Mouse (Mus musculus) frontal cortex, adult 2 months (tissue): ENCODE measurements around the gene Ptprk. TPM values are rescaled to one million over a fixed set of nuclear protein-coding genes. Genes with fewer than 3 reads are reported as not detected.
A peak's percentile ranks its signal among the peaks of the same experiment; 100 is the strongest.

Source experiments
- DNase-seq, 2 experiments: peaks; one replicate each; pipeline ENCODE4 v3.0.0; 2022; ENCODE audit warnings: low spot score in 1 of 2; ENCODE audit errors: extremely low spot score in 1 of 2
- polyA plus RNA-seq: library from polyadenylated mRNA; depleted of rRNA; stranded (reverse); fragments of >200 nt; gene quantifications from 2 replicates; pipeline ENCODE4 v1.2.3, GENCODE M21; 2012

Gene Ptprk
- polyA plus RNA-seq, 1 experiment: 52.1 TPM

DNA sequence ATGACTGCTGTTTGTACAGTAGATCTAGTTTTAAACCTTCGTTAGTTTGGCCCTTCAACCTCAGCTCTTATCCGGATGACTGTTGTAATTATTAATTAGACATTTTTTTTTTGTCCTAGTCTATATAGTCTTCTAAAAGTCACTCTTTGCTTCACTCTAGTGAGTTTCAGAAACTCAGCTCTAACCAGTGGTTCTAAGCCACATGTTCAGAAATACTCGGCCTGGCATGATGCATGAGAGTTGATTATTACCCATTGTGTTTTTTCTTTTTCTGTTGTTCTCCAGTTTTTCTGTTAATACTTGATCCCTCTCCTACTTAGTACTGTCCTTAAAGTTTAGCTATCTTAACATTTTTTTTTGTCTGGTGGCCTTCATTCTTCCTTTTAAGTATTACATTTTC lies 107.5 kb downstream of the Ptprk start:
- no peak for DNase-seq

- no peak for DNase-seq
Measured at GRCm38 (mm10) chr10:28184675-28185074, 110.1 kb downstream of the Ptprk start.

DNA sequence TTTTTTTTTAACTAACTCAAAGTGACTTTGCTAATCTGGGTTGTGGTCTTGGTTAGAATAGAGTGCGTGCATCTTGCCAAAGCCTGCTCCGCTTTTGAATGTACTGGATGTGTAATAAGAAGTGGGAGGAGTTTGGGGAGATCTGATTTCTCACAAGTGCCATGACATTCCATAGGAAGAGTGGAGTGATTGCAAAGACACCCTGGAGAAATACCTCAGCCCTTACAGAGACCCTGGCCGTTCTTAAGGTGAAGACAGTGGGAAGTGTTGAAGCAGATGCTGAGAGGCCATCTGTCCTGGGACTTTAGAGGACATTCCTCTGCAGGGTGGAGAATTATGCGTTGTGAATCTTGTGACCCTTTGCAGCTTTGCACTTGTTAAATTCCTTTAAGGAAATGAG lies 110.7 kb downstream of the Ptprk start:
- no peak for DNase-seq

- no peak for DNase-seq
Measured at GRCm38 (mm10) chr10:28186018-28186800, 111.6 kb downstream of the Ptprk start.

DNA sequence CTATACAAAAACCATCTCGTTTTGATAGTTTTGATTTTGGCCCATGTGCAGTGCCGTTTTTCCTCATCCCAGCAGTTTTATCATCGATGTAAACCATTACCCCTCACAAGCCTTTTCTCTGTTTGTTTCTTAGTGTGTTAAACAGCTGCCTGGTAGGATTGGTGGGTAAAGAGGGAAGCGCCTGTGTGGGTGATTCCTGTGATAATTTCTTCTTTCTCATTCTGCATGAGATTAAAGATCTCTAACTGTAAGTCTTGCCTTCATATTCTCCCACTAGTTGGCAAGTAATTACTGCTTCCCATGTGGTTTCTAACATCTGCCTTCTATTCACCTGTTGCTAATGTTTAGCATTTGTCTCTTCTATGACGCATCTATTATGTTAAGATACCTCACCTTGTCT lies 116.8 kb downstream of the Ptprk start:
- peak in 1 of 2 experiments; percentile 32 for DNase-seq

GRCm38 (mm10) chr10:28193630-28194029 lies 119.0 kb downstream of the Ptprk start:
- DNase-seq: no peak

- DNase-seq: no peak
Measured at GRCm38 (mm10) chr10:28200609-28201008, 126.0 kb downstream of the Ptprk start.

DNA sequence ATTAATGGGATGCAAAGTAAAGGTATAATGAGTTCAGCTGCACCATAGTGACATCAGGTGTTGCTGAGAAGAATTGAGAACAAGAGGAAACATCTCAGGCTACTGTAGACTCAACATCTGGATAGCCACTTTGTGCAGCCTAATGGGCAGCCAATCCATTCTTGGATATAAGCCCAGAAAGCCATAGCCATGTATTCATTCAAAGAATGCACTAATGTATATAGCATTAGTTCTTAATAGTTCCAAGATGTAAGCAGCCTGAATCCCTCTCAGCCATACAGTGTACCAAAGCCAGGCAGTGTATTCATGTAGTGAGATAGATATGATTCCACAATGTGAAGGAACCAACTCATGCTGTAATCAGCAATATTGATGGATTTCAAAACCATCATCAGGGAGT lies 134.8 kb downstream of the Ptprk start:
- no peak for DNase-seq

DNA sequence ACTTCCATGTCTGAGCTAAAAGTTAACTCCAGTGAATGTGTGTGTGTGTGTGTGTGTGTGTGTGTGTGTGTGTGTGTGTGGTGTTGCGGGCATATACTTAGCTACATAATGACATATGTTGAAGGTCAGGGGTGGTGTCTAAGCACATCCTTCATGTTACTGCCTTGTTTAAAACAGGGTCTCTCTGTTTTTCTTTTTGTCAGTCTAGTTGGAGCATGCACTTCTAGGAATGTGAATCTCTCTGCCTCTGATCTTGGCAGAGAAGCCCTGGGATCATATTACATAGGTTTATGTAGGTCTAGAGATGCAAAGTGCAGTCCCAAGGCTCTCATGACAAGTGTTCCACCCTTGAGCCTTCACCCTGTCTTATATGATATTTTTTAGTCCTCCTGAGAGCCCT lies 137.5 kb downstream of the Ptprk start:
- no peak for DNase-seq

DNA sequence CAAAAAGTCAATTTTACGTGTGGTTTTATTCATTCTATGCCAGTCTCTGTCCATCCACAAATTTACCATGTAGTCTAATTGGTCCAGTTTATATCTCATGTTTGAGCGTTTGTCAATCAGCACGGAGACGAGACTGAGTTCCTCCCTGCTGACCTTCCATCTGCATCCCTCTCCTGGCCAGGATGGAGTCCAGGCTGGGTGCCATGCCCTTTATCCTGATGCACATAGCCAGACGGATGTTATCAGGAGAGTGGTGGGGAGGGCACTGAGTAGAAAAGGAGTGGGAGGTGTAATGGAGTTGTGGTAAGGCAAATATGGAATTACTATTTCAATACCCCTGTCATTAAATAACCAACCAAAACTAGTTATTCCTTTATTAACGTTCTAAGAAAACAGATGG lies 140.5 kb downstream of the Ptprk start:
- no peak for DNase-seq

DNA sequence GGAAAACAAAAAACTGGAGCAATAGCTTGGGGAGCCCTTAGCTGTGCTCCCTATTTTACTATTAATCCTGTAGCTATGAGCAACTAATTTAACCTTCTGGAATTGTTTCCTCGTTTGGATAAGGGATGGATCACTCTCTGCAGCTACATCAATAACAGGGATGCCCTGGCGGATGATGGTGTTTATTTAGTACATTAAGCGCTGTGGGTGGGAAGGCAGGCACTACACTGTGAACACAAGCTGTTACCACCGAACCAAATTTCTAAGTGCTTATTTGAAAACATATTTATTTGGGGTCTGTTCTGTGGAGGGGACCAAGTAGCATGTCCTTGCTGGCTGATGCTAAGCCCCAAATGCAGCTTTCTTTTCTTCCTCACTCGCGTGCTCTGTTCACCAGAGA lies 149.0 kb downstream of the Ptprk start:
- DNase-seq: no peak

DNA sequence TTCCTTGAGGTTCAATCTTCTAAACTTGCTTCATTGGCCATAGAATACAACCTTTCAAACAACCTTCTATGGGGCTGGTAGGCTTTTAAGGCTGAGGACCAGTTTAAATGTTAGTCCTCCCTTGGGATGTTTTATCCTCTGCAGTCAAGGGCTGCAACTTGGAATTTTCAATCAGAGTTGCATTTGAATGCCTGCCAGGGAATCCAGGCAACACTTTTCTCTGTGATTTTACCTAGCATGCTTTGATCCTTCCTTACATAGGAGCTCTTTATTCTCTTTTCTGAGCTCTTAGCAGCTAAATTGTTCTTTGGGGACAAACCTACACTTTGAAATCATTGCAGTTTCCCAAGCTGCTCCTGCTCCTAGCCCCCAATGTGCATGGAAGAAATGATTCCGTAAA lies 149.8 kb downstream of the Ptprk start:
- no peak for DNase-seq

GRCm38 (mm10) chr10:28225536-28226075 lies 151.0 kb downstream of the Ptprk start:
- no peak for DNase-seq

DNA sequence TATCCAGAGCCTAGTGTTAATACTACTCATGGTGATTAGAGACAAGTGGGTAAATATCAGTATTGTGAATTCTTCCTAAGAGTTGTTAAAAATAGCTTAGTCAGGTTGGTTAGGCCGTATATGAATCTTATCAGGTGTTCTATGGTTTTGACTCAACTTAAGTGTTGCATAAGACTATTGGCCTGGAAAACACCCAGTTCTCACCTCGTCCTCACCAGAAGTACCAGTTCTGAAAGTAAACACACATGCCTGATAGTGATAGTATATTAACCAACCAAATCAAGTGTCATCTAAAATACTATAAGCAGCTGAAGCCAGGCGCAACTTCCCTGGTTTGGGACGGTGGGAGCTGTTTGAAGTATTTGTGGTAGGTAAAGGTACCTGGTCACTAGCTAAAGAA lies 153.1 kb downstream of the Ptprk start:
- no peak for DNase-seq

DNA sequence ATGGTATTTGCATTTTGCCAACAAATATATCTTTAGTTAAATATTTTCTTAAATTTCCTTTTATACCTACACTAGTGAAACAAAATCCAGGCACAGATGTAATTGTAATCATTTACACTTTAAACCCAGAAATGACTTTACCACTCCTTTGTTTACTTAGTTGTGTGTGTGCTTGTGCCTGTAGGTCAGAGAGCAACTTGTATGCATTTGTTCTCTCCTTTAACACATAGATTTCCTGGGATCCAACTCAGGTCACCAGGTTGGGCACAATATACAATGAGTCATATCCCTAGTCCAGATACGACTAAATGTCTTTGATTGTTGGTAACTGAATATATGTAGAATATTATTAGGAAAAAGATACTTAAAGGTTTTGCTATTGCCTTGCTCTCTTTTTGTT lies 153.6 kb downstream of the Ptprk start:
- no peak for DNase-seq

GRCm38 (mm10) chr10:28232273-28233167 lies 157.9 kb downstream of the Ptprk start:
- DNase-seq: no peak

- no peak for DNase-seq
Measured at GRCm38 (mm10) chr10:28249047-28249446, 174.4 kb downstream of the Ptprk start.

DNA sequence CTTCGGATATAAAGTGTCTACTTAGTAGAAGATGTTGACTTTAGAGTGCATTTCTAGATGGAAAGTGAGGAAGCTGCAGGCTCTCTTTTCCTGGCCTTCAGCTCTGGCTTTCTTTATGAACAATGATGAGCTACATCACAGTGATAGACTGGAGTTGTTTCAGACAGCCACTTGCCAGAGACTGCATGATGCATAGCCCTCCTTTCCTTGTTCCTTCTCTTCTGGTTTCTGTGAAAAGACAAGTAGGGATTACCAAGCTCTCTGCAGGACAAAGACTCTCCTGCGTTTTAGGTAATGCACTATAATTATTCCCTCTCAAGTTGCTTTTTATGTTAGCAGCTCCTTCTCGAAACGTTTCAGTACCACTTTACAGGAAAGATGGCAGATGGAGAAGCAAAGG lies 176.8 kb downstream of the Ptprk start:
- peak in 1 of 2 experiments; percentile 12 for DNase-seq

DNA sequence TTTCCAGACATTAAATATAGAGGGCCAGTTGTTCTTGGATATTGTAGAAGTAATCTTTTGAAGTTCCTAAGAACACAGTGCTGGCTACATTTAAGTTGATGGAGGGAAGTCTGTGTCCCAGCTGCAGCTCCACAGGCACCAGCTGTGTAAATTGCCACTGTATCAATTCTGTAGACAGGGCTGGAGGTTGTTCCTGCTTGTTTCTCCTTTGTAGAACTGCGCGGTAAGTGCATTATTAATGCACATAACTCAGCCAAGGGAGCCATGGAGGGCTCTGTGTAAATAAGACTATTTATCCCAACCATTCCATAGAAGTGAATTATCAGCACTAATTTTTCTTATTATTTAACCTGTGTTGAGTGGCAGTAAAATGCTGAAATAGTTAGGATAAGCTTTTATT lies 186.0 kb downstream of the Ptprk start:
- DNase-seq: no peak

DNA sequence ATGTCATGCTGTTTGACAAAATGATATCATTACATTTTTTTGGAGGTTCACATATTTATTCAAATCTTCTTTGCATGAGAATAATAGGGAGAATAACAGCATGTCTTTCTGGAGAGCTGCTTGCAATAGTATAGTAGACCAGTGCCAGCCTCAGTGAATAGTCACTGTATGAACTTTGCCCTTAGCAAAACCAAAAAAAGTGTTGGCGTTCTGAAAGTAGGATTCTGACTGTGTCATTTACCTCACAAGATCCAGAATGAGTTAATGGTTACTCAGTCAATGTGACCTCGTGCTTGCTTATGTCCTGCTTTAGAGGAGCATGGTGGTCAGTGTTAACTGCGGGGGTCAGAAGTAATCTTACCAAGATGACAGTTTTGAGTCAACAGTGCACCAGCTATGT lies 187.5 kb downstream of the Ptprk start:
- DNase-seq: no peak

- no peak for DNase-seq
Measured at GRCm38 (mm10) chr10:28263546-28263945, 188.9 kb downstream of the Ptprk start.

GRCm38 (mm10) chr10:28270273-28270672 lies 195.7 kb downstream of the Ptprk start:
- no peak for DNase-seq
